Mouse (Mus musculus) monocyte, adult 2 months (primary cell): ENCODE results near the gene 4430402I18Rik.

Experiments
- DNase-seq, 2 experiments: peaks; one replicate each; pipeline ENCODE4 v3.0.0; 2022; ENCODE audit warnings: low spot score in 2 of 2, low read depth in 1 of 2

4430402I18Rik gene

GRCm38 (mm10) chr19:28902806-28903205, 64.8 kb downstream of the 4430402I18Rik start:
- no peak for DNase-seq

- no peak for DNase-seq
These were observed 65.5 kb downstream of the 4430402I18Rik start for GRCm38 (mm10) chr19:28902111-28902510.

- no peak for DNase-seq
These were observed 66.8 kb downstream of the 4430402I18Rik start for GRCm38 (mm10) chr19:28900771-28901170.

GRCm38 (mm10) chr19:28897497-28897896, 70.1 kb downstream of the 4430402I18Rik start:
- no peak for DNase-seq

- DNase-seq = no peak
These were observed 71.0 kb downstream of the 4430402I18Rik start for GRCm38 (mm10) chr19:28896639-28897038.

- no peak for DNase-seq
These were observed 75.7 kb downstream of the 4430402I18Rik start for GRCm38 (mm10) chr19:28891864-28892263.

- no peak for DNase-seq
These were observed 76.4 kb downstream of the 4430402I18Rik start for GRCm38 (mm10) chr19:28891238-28891637.

- no peak for DNase-seq
These were observed 78.3 kb downstream of the 4430402I18Rik start for GRCm38 (mm10) chr19:28889251-28889650.

GRCm38 (mm10) chr19:28888496-28888895, 79.1 kb downstream of the 4430402I18Rik start:
- no peak for DNase-seq

- no peak for DNase-seq
These were observed 84.5 kb downstream of the 4430402I18Rik start for GRCm38 (mm10) chr19:28883126-28883525.

GRCm38 (mm10) chr19:28879476-28879875, 88.1 kb downstream of the 4430402I18Rik start:
- no peak for DNase-seq

GRCm38 (mm10) chr19:28870351-28870750, 97.2 kb downstream of the 4430402I18Rik start:
- no peak for DNase-seq

- DNase-seq = no peak
These were observed 98.2 kb downstream of the 4430402I18Rik start for GRCm38 (mm10) chr19:28869251-28869855.

GRCm38 (mm10) chr19:28865501-28865900, 102.1 kb downstream of the 4430402I18Rik start:
- no peak for DNase-seq

GRCm38 (mm10) chr19:28864981-28865380, 102.6 kb downstream of the 4430402I18Rik start:
- no peak for DNase-seq

- DNase-seq = no peak
These were observed 104.0 kb downstream of the 4430402I18Rik start for GRCm38 (mm10) chr19:28863626-28864025.

- DNase-seq = no peak
These were observed 107.4 kb downstream of the 4430402I18Rik start for GRCm38 (mm10) chr19:28860246-28860645.

- no peak for DNase-seq
These were observed 112.8 kb downstream of the 4430402I18Rik start for GRCm38 (mm10) chr19:28854831-28855230.

- no peak for DNase-seq
These were observed 115.6 kb downstream of the 4430402I18Rik start for GRCm38 (mm10) chr19:28852001-28852400.

GRCm38 (mm10) chr19:28850510-28850909, 117.1 kb downstream of the 4430402I18Rik start:
- no peak for DNase-seq

GRCm38 (mm10) chr19:28844946-28845710, 122.5 kb downstream of the 4430402I18Rik start:
- DNase-seq = no peak
